Mouse (Mus musculus) layer of hippocampus, adult 9-11 months (tissue): ENCODE results near the gene Castor2.

Source experiments
- DNase-seq: peaks from one replicate; pipeline ENCODE4 v3.0.0; 2022

Castor2 gene

DNA sequence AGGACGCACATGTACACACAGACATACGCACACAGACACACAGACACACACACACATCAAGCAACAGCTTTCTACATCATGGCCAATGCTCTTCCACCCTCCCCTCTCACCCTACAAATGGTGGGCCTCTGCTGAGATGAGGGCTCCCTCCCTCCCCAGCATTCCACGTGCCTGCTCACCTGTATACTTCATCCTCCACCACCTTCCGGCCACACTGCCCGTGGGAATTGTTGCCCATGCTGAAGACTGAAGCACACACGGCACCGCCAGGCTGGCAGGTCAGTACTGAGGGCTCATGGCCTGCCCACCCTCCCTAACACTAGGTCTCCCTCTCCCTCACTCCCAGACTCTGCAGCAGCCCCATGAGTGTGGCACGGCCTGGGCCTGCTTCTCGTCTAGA is 68.5 kb downstream of the Castor2 start:
- no peak for DNase-seq

DNA sequence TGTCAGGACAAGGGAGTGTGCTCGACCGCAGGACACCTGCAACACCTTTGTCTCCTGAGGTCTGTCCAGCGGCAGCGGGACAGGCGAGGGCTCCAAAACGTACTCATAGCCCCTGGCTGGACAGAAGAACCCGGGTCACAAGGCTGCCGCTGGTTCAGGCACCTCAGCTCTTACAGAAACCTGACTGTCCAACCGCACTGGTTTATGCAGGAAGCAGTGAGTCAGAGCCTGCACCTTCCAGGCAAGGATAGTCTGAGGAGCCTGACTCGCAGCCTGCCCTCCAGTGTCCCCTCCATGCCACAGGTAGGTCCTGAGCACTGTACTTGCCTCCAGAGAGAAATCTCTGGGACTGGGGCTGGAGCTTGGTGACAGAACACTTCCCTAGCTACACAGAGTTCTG is 69.7 kb downstream of the Castor2 start:
- no peak for DNase-seq

- DNase-seq, result no peak
Measured at GRCm38 (mm10) chr5:134170167-134170566, 70.7 kb downstream of the Castor2 start.

GRCm38 (mm10) chr5:134173206-134173605 is 73.7 kb downstream of the Castor2 start:
- no peak for DNase-seq

DNA sequence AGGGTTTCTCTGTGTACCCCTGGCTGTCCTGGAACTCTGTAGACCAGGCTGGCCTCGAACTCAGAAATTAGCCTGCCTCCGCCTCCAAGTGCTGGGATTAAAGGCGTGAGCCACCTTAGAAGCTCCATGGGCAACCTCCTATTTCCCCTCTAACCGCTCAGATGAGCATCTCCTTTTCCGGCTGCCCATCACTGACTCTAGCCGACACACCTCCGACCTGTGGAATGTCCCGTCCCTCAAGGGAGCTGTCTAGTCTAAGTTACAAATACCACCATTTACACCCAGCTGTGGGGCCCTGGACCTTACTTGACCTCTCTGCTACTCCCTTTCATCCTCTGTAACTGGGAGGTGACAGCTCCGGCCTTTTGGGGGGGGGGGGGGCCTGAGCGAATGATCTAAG is 76.2 kb downstream of the Castor2 start:
- no peak for DNase-seq

- peak; percentile 90 for DNase-seq
Measured at GRCm38 (mm10) chr5:134176169-134176881, 76.8 kb downstream of the Castor2 start, which contains the start of gene Rcc1l. Rcc1l (minus strand) TSS chr5:134176774.

DNA sequence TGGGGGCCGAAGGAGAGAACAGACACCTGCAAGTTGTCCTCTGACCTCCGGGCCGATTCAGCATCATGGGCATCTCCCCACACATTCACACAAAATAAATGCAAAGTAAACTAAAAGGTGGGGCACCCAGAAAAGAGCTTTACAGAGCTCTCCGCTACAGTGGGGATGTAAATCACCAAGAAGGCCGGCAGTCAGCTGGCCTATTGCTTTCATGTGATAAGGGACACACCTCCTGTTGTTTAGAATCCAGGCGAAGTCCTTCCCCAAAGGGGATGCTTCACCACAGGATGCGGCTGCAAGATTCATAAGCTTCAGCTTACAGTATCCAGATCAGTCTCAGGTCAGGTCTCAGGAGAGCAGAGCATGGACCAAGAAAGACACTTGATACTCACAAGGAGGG is 79.0 kb downstream of the Castor2 start:
- no peak for DNase-seq

- DNase-seq, result peak; percentile 67
Measured at GRCm38 (mm10) chr5:134179871-134180270, 80.4 kb downstream of the Castor2 start.

DNA sequence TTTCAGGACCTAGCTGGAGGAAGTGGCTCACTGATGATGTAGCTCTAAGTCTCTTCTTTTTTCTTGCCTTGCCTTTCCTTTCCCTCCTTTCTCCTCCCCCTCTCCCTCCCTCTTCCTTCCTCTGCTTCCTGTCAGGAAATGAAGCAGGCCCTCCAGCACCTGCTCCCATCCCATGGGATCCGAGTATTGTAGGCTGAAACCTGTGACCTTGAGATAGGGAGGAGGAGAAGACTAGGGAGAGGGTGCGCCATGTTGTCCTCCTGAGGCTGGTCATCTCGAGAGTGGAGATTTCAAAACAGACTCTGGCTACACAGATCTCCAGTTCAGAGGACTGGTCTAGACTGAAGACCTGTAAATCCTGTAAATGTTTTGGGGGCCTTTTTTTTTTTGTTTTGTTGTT is 82.7 kb downstream of the Castor2 start:
- no peak for DNase-seq

GRCm38 (mm10) chr5:134182735-134183134 is 83.2 kb downstream of the Castor2 start:
- no peak for DNase-seq

GRCm38 (mm10) chr5:134183162-134183561 is 83.7 kb downstream of the Castor2 start:
- DNase-seq, result no peak

DNA sequence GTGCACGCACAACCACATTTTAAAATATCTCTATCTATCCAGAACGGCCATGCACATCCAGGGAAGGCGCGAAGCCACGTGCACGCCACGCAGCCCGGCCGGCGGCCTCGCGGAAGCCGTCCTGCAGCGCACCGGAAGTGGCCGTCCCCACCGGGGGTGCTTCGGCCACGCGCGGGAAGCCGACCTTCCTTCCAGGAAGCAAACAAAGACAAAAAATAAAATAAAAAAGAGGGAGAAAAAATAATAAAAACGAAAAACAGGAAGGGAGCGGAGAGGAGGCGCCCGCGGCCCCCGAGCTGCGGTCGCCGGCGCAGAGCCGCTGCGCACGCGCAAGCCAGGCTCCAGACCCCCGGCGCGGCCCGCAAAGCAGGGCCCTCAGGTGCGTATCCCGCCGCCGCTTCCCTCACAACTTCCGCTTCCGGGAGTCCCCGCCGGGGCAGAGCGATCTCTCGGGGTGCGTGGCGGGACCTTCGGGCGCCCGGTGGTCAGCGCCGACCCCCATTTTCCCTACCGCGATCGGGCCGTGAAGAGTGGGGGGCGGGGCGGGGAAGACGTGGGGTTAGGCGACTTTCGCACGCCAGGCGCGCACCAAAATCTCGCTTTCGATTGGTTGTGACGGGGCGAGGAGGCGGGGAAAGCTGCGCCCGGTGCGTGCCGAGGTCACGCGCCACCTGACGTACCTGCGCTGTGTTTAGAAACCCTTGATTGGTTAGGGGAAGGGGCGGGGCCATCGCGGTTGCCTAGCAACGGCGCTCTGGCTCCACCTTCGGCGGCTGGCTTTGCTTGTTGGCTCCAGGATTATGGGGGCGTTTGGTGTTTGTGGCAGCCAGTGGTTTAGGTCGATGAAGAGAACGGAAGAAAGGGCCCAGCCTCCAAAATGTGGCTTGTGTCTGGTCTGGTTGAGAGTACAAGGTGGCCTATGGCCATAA is 84.6 kb downstream of the Castor2 start, which contains the start of gene Gtf2ird2:
Gtf2ird2 (plus strand) TSS at position 140 of the 929 bp plus-strand sequence.
- DNase-seq, result peak; percentile 99

DNA sequence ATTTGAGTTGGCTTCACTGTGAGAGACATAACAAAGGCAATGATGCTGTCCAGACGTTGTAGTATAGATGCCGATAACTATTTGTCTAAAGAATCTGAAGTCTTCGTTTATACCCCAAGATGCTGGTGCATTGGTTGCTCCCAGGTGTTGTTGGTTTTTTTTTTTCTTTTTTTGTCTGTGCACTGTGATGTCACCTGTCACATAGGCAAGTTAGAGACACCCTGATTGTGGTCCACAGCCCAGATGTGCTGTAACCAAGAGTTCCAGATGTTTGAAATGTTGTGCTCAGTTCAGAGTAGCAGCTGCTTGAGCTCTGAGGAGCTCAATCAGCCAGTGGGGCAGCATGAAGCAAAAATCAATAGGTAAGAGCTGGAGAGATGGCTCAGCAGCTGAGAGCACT is 86.5 kb downstream of the Castor2 start:
- no peak for DNase-seq

GRCm38 (mm10) chr5:134186961-134187731 is 87.6 kb downstream of the Castor2 start:
- DNase-seq, result peak; percentile 52

DNA sequence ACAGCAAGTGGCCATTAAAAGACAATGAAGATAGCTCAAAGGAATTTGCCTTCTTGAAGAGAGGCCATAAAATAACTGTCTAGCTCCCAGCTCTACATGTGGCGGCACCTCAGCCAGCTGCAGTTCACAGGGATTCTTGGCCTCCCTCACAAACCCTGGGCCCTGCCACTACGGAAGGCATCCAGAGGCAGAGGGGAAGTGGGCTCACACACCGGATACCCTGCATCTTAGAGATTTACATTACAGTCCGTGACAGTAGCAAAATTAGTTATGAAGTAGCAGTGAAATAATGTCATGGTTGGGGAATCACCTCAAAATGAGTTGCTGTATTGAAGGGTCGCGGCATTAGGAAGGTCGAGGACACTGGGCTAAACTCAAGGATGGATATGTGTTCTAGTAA is 89.1 kb downstream of the Castor2 start:
- DNase-seq, result no peak

DNA sequence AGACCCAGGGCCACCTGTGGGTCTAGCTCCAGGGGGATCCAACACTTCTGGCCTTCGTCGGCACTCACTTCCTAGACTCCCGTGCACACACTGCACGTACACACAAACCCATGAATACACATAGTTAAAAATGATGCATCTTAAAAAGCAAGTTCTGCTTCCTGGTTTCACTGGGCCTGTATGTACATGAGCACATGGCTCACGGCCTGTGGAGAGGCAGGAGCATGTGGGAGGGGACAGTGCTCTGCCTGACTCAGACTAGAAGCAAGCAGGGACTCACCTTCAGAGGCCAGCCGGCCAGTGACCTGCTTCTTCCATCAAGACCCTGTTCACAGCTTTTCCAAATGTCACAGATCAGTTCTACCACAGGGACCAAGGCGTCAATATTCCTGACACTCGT is 94.2 kb downstream of the Castor2 start:
- DNase-seq, result no peak
